Mouse (Mus musculus): ENCODE data around the gene Cuedc2.

The Cuedc2 gene

DNA sequence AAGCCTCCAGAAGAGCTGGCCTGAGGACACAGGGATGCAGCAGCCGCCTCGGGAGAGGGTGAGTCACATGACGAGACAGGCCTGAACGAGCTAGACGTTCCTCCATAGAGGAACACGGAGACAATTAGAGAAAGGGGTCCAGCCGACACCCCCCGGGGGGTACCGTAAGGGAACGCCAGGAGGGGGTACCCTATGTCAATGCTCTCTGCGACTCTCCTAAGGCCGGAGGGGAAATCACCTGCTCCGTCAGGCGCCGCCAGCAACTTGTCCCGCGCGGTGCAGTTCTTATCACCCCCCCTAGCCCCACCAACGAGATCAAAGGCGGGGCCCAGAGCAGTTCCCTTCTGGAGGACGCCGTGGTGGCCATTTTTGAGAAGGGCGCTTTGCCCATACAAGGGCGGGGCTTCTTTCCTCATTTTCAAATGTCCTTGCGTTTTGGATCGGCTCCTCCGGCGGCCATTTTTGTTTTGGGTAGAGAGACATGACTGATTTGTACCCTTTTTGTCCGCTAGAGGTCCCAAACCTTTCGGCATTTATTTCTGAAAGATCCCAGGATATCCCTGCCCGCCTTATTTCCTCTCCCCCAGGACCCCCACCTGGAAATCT is at the start of gene Cuedc2:
TSS of gene Cuedc2 (minus strand) at position 372 of the 606 bp plus-strand sequence.
- peak; percentile 88 for DNase-seq (ENCODE audit: low read depth, low spot score)

DNA sequence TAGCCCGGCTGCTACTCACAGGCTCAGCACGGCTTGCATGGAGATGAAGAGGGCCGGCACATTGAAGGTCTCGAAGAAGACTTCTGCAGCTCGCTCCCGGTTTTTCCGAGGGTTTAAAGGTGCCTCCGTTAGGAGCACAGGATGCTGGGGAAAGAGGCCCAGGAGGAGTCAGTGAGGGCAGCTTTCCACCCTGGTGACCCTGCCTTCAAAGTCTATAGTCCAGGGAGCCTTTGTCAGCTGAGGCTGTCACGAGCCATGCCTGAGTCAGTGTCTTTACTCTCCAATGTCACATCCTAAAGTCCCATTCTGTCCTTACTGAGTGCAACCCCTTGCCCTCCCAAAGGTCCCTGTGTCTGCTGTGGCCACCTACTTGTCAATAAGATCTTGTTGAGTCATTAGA is 43.8 kb upstream of the Cuedc2 start:
- no peak for DNase-seq (ENCODE audit: low read depth, low spot score)

DNA sequence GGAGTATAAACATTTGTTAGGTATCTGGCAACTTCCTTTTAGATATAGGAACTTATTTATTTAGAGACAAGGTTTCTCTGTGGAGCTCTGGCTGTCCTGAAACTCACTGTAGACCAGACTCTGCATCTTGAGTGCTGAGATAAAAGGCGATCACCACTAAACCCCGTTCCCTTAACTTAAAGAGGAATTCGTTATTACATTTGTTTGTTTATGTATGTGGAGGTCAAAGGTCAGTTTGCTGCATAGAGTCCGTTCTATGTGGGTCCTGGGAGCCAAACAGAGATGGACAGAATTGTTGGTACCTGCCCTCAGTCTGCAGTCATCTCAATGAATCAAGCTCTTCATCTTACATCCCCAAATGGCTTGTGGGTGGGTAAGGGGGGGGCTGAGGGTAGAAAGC is 37.4 kb upstream of the Cuedc2 start:
- DNase-seq (ENCODE audit: low read depth, low spot score): no peak

DNA sequence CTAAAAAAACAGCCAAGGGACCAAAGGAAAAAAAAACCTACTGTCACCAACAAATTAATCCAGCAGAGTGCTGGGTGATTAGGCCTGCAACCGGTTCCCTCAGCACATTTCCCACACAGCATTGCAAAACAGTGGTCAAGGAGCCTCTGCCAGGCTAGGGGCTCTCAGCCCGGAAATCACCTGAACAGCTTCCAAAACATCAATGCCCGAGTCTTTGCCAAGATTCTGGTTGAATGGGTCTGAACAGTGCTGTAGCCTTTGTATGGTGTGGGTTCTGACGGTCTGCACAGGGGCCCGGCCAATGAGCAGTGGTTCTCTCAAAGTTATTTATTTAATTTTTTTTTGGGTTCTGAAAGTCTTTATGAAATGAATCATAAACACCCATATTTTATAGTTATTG is 37.0 kb upstream of the Cuedc2 start:
- DNase-seq (ENCODE audit: low read depth, low spot score): no peak

DNA sequence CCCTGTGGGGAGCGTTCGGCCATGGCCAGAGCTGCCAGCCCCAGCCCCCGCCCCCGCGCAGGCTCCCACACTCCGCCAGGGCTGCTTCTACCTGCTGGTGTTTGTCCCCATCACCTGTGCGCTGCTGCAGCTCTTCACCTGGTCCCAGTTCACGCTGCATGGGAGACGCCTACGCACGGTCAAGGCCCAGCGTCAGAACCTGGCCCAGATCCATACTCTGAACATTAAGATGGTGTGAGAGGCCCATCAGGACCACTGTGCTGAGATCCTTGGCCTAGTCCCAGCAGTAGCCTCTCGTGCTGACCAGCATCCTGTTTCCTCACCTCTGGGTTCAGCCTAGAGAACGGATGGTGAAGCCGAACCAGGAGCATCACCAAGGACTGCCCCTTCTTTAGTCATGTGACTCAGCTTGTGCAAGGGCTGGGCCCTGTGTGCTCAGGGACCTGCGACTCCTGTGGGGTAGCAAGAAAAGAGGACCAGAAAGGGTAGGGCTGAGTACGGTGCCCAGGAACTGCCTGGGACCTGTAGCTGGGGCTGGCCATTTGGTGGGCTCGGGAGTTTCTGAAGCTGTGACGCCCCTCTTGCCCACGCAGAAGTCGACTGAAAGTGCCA is 36.1 kb upstream of the Cuedc2 start:
- no peak for DNase-seq (ENCODE audit: low read depth, low spot score)

DNA sequence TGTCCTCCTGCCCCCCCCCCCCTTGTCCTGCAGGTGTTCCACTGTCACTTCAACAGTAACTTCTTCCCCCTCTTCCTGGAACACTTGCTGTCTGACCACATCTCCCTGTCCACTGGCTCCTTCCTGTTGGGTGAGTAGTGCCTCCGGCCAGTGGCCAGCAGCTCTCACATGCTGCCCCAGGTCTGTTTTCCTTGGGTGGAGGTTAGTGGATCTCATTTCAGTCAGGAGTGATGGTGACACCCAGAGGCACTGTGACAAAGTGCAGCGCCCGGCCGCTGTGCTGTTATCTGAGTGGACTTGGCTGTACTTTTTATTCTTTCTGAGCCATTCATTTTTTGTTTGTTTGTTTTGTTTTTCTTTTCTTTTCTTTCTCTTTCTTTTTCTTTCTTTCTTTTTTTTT is 30.7 kb upstream of the Cuedc2 start:
- DNase-seq (ENCODE audit: low read depth, low spot score): no peak

DNA sequence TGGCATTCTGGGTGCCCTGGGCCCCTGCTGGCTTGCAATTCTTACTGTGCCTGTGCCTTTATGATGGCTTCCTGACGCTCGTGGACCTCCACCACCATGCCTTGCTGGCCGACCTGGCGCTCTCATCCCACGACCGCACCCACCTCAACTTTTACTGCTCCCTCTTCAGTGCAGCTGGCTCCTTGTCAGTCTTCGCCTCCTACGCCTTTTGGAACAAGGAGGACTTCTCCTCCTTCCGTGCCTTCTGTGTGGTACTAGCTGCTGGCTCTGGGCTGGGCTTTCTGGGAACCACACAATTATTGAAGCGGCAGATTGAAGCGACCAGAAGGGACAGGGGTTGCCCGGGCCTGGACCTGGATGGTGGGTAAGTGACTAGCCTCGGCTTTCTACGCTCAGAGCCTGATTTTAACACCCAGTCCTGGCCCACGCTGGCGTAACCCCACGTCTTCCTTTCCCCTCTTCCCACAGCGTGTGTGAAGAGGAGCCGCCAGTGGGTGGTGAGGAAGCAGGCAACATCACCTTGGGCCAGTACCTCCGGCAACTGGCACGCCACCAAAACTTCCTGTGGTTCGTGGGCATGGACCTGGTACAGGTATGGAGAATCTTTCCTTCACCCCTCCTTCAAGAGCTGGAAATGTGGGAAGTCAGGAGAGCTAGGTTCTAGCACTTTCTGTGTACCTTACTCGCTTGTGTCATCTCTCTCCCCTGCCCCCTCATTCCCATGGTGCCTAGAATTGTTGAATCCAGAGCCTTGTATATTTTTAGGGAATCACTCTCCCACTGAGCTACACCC is 29.5 kb upstream of the Cuedc2 start:
- no peak for DNase-seq (ENCODE audit: low read depth, low spot score)

DNA sequence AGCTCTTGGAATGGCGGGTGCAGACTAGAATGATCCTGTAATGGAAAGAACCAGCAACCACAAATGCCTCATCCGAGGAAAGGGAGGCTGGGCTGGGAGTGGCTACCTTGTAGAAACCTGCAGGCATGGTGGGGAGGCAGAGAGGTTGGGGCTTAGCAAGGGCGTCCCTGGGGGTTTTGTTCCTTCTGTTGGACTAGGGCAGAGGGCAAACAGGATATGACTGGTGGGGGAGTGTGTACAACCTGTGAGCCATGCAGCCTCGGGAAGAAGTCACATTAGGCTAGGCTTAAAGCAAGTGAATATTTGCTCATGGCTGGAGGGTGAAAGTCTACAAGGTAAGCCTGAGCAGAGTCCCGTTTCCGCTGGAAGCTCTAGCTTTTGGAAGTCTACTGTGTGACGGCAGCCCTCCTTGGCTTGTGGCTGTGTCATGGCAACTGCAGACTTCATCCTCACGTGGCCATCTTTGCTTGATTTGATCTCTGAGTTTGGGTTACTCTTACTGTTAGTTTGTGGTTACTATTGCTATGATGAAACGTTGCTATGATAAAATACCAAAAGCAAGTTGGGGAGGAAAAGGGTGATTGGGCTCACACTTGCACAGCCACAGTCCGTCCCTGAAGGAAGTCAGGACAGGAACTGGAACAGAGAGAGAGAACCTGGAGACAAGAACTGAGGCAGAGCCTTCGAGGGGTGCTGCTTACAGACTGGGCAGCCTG is 24.9 kb upstream of the Cuedc2 start:
- DNase-seq (ENCODE audit: low read depth, low spot score): no peak

DNA sequence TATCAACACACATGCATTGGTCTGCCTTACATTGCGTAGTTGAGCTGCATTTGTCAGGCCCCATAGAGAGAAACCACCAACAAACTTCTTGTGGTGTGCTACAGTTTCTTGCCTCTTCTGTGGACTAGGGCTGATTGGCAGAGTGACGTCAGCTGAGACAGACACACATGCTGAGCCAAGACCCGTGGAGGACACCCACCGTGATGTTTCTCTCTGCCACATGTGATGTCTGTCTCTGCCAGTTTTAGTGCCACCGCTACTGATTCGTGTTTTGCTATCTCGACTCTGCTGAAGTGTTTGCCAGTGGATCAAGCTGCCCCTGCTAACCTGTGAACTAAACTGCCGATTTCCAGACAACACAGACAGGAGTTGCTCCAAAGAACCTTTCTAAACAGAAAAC is 23.6 kb upstream of the Cuedc2 start:
- DNase-seq (ENCODE audit: low read depth, low spot score): no peak

DNA sequence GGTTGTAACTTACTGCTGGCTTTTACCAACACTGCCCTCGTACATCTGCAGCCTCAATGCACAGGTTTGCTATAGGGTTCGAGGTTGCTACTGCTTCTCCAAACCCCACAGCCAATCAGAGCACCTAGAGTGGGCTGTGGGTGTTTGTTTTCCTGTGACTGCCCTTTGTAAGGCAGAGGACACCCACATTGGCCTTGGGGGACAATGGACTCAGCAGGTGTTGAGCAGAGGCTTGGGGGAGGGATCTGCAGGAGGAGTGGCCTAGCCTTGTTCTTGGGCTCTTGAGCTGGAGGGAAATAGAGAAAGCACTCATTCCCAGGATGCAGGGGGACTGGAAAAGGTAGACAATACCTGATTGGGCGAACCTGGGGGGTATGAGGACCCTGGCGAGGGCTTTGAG is 19.9 kb upstream of the Cuedc2 start:
- peak; percentile 36 for DNase-seq (ENCODE audit: low read depth, low spot score)

DNA sequence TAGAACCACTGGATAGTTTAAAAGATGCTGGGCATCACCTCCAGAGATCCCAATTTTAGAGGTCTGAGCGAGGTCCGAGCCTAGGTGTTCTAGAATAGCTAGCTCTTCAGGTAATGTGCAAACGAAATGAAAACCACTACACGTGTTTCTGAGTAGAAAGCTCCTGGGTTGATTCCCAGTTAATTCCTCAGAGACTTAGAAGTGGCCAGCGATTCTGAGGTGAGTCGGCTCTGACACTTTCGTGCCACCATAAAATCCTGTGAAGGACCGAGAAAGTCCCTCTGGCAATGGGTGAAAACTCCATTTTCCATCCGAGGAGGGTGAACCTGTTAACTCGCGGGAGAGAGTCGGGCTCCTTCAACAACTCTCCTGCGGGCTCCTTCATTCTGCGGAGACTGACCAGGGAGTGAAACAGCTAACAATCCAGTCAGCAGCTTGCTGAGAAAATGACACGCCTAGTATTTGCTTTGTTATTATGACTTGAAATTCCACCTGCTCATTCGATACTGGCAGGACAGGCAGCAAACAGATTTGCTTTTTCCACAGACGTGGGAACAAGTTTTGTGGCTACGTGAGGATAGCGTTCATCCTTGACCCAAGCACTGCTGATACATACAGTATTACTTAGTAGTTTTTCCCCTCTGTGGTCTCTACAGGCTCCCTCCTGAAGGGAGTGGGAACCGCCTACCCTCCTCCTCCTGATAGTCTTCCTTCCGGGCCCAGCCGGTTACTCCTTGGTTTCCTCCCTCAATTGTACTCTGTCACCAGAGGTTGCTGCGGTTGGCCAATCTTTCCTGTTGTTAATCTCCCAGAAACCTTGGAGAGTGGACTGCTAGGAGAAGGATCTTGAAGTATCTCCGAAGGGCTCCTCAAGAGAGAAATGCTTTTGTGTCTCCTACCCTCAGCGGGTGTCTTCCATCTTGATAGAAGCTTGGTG is 19.1 kb upstream of the Cuedc2 start:
- DNase-seq (ENCODE audit: low read depth, low spot score): peak; percentile 31

DNA sequence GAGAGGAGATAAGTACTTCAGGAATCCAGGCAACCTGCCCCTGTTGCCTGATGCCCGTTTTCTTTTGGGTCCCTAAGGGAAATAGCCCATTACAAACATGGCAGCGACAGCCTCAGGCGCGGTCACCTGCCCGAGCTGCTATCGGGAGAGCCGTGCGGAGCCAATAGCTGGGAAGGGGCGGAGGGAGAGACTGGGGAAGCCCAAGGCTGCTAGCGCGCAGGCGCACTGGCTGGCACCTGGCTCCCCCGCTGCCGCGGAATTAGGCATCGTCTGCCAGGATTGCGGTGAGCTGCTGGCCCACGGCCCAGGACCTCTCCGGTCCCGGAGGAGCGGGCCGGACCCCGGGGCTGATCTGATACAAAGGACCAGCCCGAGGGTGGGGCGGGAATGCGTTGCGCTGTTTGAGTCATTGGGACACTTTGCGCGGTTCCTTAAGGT is 18.2 kb upstream of the Cuedc2 start:
- peak; percentile 80 for DNase-seq (ENCODE audit: low read depth, low spot score)

DNA sequence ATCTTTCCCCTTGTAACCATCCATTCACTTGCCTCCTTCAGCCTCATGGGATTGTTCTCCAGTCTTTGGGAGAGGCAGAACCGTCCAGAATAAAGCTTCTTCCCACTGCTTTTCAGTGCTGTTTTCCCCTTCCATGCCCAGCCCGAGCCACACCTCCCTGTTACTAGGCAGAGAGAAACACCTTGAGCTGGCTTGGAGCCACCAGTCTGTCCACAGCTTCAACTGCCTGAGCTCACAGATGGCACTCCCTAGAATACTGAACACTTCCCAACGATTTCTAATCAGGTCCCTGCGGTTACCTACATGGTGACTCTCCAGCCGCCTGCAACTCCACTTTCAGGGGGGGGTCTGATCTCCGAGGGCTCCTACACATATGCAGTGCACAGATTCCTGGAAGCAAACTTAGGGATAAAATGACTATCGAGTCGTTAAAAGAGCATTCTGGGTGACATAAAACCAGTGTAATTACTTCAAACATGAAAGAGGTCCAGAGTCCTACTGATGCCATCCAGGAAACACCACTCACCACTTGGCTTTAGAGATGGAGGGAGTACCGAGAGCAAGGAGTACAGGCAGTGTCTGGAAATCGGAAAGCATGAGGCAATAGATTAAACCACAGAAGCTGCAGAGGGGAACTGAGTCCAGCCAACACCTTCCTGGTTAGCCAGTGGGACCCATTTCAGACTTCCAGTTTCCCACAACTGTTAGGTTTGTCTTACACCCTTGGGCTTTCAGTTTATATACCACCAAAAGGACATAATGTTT is 11.8 kb upstream of the Cuedc2 start, which contains the start of gene 2310034G01Rik:
TSS of gene 2310034G01Rik (minus strand) at position 135 of the 765 bp plus-strand sequence.
- DNase-seq (ENCODE audit: low read depth, low spot score): no peak

DNA sequence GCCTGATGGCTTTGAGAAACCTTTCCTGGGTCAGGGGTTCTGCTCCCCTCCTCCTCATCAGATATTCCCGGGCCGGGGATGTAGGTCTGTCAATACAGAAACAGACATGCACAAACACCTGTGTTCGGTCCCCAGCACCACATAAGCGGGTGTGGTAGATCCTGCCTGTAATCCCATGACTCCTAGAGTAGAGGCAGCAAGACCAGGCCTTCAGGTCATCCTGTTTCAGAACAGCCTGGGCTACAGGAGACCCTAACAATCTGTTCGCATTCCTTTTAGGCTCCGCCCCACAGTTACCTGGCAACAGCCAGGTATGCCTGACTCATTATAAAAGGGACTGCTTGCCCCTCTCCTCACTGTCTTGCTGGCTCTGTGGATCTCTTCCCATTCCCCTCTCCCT is 11.0 kb upstream of the Cuedc2 start:
- DNase-seq (ENCODE audit: low read depth, low spot score): no peak

DNA sequence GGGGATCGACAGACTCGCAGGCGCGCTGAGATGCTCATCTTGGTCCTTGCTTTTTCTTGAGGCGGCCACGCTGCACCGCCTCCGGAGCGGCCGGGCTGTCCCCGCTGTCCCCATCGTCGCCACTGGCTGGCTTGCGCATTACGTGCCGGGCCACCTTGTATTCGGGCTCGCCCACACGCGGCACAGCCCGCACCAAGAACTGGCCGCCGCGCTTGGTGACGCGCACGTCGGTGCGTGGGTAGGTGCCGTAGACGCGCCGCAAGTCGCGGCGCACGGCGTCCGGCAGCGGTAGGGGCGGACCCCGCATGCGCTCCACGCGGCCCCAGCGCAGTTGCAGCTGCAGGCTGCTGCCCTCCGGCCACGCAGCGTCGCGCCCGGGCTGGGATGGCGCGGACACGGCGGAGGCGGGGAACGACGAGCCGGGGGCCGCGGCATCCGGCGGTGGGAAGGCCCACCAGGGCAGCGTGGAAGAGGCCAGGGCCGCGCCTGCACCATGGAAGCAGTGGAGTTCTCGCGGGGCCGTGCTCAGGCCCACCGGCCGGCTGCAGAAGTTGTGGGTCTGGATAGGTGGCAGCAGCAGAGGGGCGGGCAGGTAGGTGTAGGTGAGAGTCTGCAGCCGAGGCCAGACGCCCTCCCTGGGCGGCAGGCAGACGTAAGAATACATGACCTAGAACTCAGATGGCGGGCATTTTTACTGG is 10.4 kb upstream of the Cuedc2 start:
- no peak for DNase-seq (ENCODE audit: low read depth, low spot score)

DNA sequence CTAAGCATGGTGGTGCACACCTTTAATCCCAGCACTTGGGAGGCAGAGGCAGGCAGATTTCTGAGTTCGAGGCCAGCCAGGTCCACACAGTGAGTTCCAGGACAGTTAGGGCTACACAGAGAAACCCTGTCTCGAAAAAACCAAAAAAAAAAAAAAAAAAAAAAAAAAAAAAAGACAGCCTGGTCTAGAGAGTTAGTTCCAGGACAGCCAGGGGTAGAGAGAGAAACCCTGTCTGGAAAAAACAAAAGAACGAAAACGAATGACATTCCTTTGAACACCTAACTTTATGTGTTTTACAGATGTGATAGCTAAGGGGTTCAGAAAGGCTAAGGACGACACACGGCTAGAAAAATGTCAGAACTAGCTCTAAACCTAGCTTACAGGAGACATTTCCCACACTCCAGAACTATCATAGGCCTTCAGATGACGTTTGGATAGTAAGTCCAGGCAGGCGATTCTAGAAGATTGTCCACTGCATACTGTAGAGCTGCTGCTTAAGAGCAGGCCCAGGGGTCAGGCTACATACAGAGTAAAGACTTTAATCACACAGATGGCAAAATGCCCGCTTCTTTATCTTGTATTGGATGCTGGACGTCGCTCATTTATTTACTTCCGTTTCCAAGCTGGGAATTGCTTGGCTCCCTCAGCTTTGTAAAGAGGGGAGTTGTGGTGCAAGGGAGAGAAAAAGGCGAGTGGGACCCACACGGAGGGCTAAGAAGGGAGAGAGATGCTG is 9.6 kb upstream of the Cuedc2 start:
- no peak for DNase-seq (ENCODE audit: low read depth, low spot score)

DNA sequence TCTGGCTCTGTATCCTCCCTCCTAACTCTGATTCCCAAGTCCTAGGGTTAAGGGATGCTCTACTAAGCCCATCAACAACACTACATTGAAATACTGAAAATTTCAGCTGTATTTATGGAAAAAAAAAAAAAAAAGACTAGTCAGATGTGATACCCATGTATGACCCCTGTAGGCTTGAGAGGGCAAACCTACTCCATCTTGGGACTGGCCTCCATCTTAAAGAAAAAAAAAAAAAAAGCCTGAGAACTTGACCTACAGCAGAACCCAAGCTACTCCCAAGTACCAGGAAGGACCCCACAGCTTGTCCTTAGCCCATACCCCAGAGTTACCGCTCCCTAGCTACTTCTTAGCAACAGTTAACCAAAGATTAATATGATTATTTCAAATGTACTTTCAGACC is 8.6 kb upstream of the Cuedc2 start:
- DNase-seq (ENCODE audit: low read depth, low spot score): no peak

DNA sequence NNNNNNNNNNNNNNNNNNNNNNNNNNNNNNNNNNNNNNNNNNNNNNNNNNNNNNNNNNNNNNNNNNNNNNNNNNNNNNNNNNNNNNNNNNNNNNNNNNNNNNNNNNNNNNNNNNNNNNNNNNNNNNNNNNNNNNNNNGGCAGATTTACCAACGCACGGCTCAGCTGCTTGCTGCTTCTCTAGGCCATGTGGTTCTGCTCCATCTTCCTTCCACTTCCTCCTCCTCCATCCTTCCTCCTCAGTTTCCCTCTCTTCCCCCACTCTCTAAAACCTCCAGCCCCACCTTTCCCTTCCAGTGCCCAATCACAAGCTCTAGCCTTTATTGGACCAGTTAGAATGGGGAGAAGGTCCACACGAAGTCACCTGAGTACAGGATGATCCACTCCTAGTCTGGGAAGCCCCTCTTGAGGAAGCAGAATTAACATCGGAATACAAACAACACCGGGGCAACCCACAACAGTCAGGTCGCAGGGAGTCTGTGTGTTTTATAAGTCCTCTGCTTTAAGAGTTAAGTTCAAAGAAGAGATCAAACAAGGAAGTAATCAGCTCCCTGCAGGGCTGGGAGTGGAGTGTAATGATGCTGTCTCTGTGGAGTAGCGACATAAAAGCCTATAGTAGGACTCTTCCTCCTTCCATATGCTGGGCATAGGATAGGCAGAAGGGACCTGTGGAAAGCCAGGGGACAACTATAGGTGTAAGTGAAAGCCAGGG is 6.4 kb upstream of the Cuedc2 start:
- DNase-seq (ENCODE audit: low read depth, low spot score): no peak
